Mouse (Mus musculus) forebrain, postnatal 0 days (tissue): ENCODE data around the gene Clint1. TPM values are rescaled to one million over a fixed set of nuclear protein-coding genes. Genes with fewer than 3 reads are reported as not detected.

Experiments used
- ATAC-seq: fragments of 200-750 bp; cut with Nextera tagmentation; 2 replicates; pipeline ENCODE4 v1.8.0; 2017; ENCODE audit warnings: mild to moderate bottlenecking, moderate library complexity
- DNase-seq: peaks from one replicate; pipeline ENCODE4 v3.0.0-alpha.2; 2015
- H3K27ac ChIP-seq: fragments of 300-500 bp; sonication (generic); 2 replicates; pipeline ENCODE4 v1.5.1; 2014; ENCODE audit warnings: low read depth, mild to moderate bottlenecking, antibody characterized with exemption, low read length, moderate library complexity, mixed read lengths
- H3K27me3 ChIP-seq: fragments of 300-500 bp; sonication (generic); 2 replicates; pipeline ENCODE4 v1.6.1; 2014; ENCODE audit warnings: mild to moderate bottlenecking, low read length, mixed read lengths; ENCODE audit not compliant: insufficient read depth
- H3K36me3 ChIP-seq: fragments of 300-500 bp; sonication (generic); 2 replicates; pipeline ENCODE4 v1.6.1; 2014; ENCODE audit warnings: mild to moderate bottlenecking, moderate library complexity; ENCODE audit not compliant: insufficient read depth
- H3K4me1 ChIP-seq: fragments of 300-500 bp; sonication (generic); 2 replicates; pipeline ENCODE4 v1.6.1; 2014; ENCODE audit warnings: antibody characterized with exemption; ENCODE audit not compliant: insufficient read depth
- H3K4me2 ChIP-seq: fragments of 300-500 bp; sonication (generic); 2 replicates; pipeline ENCODE4 v1.6.1; 2014; ENCODE audit warnings: low read depth, mild to moderate bottlenecking, moderate library complexity
- H3K4me3 ChIP-seq: fragments of 300-500 bp; sonication (generic); 2 replicates; pipeline ENCODE4 v1.5.1; 2014; ENCODE audit warnings: low read depth, low read length, mixed read lengths
- H3K9ac ChIP-seq: fragments of 300-500 bp; sonication (generic); 2 replicates; pipeline ENCODE4 v1.6.1; 2014; ENCODE audit warnings: mild to moderate bottlenecking
- H3K9me3 ChIP-seq: fragments of 300-500 bp; sonication (generic); 2 replicates; pipeline ENCODE4 v1.6.1; 2016; ENCODE audit warnings: low read length
- CTCF ChIP-seq: sonication (generic); IDR thresholded peaks from 2 replicates; pipeline ENCODE4 v1.5.1; 2016; ENCODE audit warnings: antibody characterized with exemption, control low read depth, low read depth
- WGBS: fragments of 180-500 bp; shearing (Covaris S2); extraction: QIAGEN DNeasy Blood & Tissue Kit; methylation state at CpG from one replicate; pipeline ENCODE4 v1.1.7; 2014; 5-methylcytosine and 5-hydroxymethylcytosine counted together
- polyA plus RNA-seq: library from polyadenylated mRNA; unstranded; fragments of >200 nt; fragmentation: Nextera tagmentation; extraction: Ambion mirVana; gene quantifications from 2 replicates; pipeline ENCODE4 v1.2.1, GENCODE M21; 2015
- total RNA-seq: library from RNA; depleted of rRNA; stranded (reverse); fragments of >200 nt; gene quantifications from 2 replicates; pipeline ENCODE4 v1.2.3, GENCODE M21; 2014

The Clint1 gene
- total and polyA plus RNA-seq, 2 experiments from 2014 or later: 28.8 to 32.8 TPM

- H3K4me2 ChIP-seq: 0 out of 2 replicates have a peak overlapping the region, but pooled peaks have one; percentile 79
- H3K4me1 ChIP-seq: peaks cover 9% of the 10 kb centered on the region
- H3K4me3 ChIP-seq: no peak overlapping the region
- H3K9me3 ChIP-seq: no peaks in the 10 kb centered on the region
- no peak overlapping the region for H3K9ac ChIP-seq
- no peak for TF ChIP-seq CTCF
- H3K27me3 ChIP-seq: no peaks in the 10 kb centered on the region
- ATAC-seq (no peak), DNase-seq (no peak)
- 86% methylated on average over 7 of the region's 7 CpGs for WGBS
- peaks cover 3% of the 10 kb centered on the region; the same call in 1 of the 2 replicates for H3K36me3 ChIP-seq
- H3K27ac ChIP-seq: no peak overlapping the region
Observed at GRCm38 (mm10) chr11:45942281-45942680, 90.4 kb downstream of the Clint1 start.

GRCm38 (mm10) chr11:45943108-45943705, 91.4 kb downstream of the Clint1 start:
- Histone ChIP-seq H3K4me3 (peak overlapping the region; percentile 77), H3K9me3 (no peaks in the 10 kb centered on the region), H3K27ac (no peak overlapping the region), H3K4me1 (peaks cover 9% of the 10 kb centered on the region), H3K4me2 (peak overlapping the region; percentile 79), H3K9ac (peak overlapping the region; percentile 73), H3K27me3 (no peaks in the 10 kb centered on the region), H3K36me3 (peaks cover 3% of the 10 kb centered on the region; the same call in 1 of the 2 replicates)
- peak; percentile 63 for DNase-seq
- WGBS: 22% methylated on average over 7 of the region's 7 CpGs
- TF ChIP-seq CTCF: no peak
- peak; percentile 48 for ATAC-seq

- DNase-seq (peak; percentile 61), ATAC-seq (peak; percentile 49)
- TF ChIP-seq CTCF: no peak
- WGBS: 2% methylated on average over 47 of the region's 49 CpGs
- Histone ChIP-seq H3K4me2 (peak overlapping the region; percentile 79), H3K4me1 (peaks cover 9% of the 10 kb centered on the region), H3K9me3 (no peaks in the 10 kb centered on the region), H3K27ac (peak overlapping the region; percentile 58), H3K36me3 (peaks cover 10% of the 10 kb centered on the region; the same call in 1 of the 2 replicates), H3K4me3 (peak overlapping the region; percentile 77), H3K27me3 (no peaks in the 10 kb centered on the region), H3K9ac (peak overlapping the region; percentile 73)
Observed at GRCm38 (mm10) chr11:45943891-45944642, 92.2 kb downstream of the Clint1 start.

- ATAC-seq (peak; percentile 90), DNase-seq (peak; percentile 98)
- H3K36me3 ChIP-seq: peaks cover 10% of the 10 kb centered on the region; the same call in 1 of the 2 replicates
- WGBS: 3% methylated on average over 55 of the region's 55 CpGs
- no peaks in the 10 kb centered on the region for H3K27me3 ChIP-seq
- H3K9ac ChIP-seq: peak within 1 kb of the TSS; percentile 73
- no peaks in the 10 kb centered on the region for H3K9me3 ChIP-seq
- H3K4me3 ChIP-seq: peak within 1 kb of the TSS; percentile 77
- peaks cover 9% of the 10 kb centered on the region for H3K4me1 ChIP-seq
- H3K27ac ChIP-seq: peak within 1 kb of the TSS; percentile 58
- TF ChIP-seq CTCF: peak; percentile 100
- H3K4me2 ChIP-seq: peak within 1 kb of the TSS; percentile 79
Observed at GRCm38 (mm10) chr11:45944643-45945156, 92.8 kb downstream of the Clint1 start, which contains the start of gene Lsm11. Gene Lsm11 (minus strand): TSS chr11:45944935.

GRCm38 (mm10) chr11:45946796-45947195, 94.9 kb downstream of the Clint1 start:
- H3K27me3 ChIP-seq: no peaks in the 10 kb centered on the region
- H3K9ac ChIP-seq: no peak overlapping the region
- H3K4me3 ChIP-seq: no peak overlapping the region
- peaks cover 9% of the 10 kb centered on the region for H3K4me1 ChIP-seq
- peaks cover 12% of the 10 kb centered on the region; the same call in 1 of the 2 replicates for H3K36me3 ChIP-seq
- no peaks in the 10 kb centered on the region for H3K9me3 ChIP-seq
- TF ChIP-seq CTCF: no peak
- DNase-seq: no peak
- WGBS: 55% methylated on average over 4 of the region's 4 CpGs
- no peak overlapping the region for H3K27ac ChIP-seq
- ATAC-seq: no peak
- H3K4me2 ChIP-seq: no peak overlapping the region

- Histone ChIP-seq H3K27me3 (no peaks in the 10 kb centered on the region), H3K4me1 (peaks cover 8% of the 10 kb centered on the region), H3K36me3 (peaks cover 15% of the 10 kb centered on the region; the same call in 1 of the 2 replicates), H3K9me3 (no peaks in the 10 kb centered on the region), H3K27ac (no peak overlapping the region), H3K4me2 (no peak overlapping the region), H3K4me3 (no peak overlapping the region), H3K9ac (no peak overlapping the region)
- DNase-seq: peak; percentile 55
- WGBS: 69% methylated on average over 2 of the region's 2 CpGs
- no peak for ATAC-seq
- no peak for TF ChIP-seq CTCF
Observed at GRCm38 (mm10) chr11:45947491-45947890, 95.6 kb downstream of the Clint1 start.
